Mouse (Mus musculus): ENCODE measurements around the gene Hoxa11.

The Hoxa11 gene

DNA sequence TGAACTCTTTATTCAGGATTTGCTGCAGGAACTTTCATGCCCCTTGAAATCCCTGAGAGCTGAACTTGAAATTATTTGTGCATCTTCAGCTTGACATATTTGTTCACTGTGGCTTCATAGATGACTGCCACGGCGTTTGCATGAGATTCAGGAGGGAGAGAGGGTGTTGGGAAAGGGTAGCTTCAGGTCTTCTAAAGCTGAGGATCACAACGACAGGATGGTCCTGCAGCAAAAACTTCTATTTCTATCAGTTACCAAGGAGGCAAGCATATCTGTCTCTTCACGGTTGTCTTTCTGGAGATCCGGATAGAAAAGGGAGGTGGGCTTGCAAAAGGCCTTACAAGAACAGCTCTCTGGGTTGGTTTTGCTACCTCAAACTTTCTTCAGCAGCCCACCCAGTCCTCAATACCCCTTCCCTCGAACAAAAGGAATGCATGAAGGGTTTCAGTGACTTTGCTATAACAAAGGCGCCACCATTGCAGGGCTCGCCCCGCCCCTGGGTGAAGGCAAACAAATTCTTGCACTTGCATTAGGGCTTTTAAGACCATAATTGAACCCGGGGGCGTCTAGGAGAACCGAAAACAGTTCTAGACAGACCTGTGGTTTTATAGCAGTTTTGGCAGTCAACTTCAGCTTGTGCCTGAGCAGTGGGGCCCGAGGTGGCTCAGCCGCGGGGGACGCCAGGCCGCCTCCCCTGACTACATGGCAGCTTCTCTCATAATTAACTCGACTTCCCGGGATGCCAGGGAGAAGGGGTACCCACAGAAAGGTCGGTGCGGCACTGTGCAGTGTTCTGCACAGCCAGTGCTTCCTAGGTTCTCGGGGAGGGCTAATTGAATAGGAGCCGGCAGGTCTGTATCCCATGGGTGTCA, 2.4 kb upstream of the Hoxa11 start:
- no peak for DNase-seq (ENCODE audit: low spot score)

DNA sequence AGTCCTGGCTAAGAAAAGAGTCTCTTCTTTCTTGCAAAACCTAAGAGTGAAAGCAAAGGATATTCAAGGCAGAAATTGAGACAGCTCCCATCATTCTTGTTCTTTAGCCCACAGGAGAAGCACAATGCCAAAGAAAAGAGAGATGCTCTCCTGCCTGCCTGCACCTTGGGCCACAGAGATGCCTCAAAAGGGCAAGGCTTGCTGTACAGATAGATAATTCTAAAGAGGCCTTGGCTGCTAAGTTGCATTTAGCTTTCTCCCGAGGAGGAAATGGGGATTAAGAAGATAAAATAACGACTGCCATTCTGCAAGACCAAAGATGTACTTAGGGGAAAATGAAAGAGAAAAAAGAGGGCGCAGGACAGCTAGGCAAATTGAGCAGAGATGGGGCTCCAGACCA, 1.3 kb upstream of the Hoxa11 start:
- no peak for DNase-seq (ENCODE audit: low spot score)

DNA sequence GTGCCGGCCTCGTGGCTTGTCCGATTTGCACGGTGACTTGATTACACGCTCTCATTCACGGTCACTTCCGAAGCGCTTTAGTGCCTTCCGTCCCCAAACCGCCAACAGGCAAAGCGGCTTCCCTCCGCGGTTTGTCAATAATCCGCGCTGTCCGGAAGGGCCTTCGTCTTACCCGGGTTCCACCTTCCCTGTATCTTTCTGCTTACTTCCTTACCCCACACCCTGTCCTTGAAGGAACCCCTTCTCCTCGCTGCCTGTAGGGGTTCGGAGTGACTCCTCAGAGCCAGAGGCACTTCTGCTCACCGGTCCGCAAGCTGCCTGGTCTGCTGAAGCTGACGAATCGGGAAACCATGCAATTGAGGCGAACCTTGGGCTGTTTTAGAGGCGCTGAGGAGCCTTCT, 793 bp upstream of the Hoxa11 start:
- DNase-seq (ENCODE audit: low spot score): no peak

DNA sequence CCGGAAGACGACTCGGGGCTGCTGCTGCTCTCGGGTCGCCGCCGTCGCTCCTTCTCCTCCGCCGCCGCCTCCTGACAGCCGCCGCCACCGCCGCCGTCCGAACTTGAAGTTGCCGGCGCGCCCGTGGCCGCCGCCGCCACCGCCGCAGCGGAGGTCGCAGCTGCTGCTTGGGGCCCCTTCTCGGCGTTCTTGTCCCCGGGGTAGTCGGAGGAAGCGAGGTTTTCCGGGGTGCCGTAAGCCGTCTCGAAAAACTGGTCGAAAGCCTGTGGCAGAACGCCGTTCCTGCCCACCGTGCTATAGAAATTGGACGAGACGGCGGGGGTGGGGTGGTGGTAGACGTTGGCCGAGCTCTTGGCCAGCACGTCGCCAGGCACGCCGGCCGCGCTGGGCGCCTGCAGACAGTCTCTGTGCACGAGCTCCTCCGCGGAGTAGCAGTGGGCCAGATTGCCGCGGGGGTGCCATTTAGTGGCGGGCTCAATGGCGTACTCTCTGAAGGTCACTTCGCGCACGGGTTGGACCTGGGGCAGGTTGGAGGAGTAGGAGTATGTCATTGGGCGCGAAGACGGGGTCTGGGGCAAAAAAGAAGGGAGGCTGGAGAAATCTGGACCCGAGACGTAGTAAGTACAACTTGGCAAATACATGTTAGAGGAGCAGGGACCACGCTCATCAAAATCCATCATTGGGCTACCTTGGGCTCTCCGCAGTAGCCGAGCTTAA, 412 bp downstream of the Hoxa11 start:
- no peak for DNase-seq (ENCODE audit: low spot score)

DNA sequence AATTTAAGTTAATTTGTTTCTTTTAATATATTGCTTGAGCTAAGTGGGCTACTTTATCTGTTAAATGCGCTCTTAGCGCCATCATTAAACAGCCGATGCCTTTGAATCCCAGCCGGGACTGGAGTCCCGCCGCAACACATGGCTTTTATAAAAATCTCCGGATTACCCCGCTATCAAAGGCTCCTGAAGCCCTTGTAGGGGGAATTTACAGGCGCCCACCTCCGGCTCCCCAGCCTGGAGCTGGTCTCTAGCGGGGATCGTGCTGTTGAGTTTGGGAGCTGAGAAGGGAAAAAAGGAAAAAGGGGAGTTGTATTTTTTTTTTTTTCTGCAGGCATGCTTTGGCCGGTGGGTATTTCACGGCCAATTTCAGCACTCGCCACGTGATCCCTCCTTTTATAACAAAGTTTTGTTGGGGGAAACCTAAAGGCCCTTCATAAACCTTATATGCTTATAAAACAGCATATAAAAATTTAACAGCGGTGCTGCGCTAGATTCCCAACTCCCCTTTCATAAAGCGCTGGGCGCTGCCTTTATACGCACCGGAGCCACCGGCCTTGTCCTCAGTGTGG, 1.1 kb downstream of the Hoxa11 start:
- DNase-seq (ENCODE audit: low spot score): no peak

DNA sequence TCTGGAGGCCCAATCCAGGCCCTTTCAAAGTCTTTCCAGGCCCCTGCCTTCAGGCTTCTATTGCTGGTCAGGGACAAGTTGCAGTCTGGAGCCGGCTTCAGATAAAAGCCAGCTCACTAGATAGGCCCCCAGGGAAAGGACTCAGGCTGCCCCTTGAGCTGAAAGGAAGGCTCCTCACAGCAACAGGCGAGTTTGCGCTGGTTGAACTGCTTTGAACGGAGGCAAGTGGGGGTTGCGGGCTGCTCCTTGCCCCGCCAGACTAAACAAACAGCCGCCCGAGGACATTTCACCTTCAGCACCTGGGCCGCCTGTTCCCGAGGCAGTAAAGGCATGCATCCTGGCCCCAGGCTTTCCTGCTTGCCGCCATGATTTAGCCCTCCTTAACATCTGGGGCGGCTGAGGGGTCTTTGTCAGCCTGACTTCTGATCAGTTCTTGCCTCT, 1.9 kb downstream of the Hoxa11 start:
- no peak for DNase-seq (ENCODE audit: low spot score)

DNA sequence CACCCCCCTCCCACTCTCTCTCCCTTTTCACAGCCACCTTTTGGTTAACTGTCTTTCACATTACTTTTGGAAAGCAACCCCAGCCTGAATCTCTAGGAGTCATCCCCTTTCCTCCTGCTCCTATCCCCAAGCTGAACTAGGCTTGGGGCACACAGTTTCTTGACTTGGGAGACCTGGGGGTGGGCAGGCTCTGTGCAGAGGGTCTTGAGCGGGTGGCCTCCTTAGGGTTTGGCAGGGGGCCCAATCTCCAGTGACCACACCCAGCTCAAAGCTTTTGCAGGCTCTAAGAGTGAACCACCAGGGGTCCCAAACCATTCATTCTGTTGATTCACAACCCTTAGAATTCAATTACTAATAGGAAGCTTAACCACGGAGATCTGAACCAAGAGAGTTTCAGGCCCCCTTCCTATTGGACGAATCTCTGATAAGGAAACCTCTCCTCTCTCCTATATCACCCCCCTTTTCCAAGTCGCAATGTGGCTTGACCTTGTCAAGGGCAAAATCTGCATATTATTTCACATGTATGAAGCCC, 2.7 kb downstream of the Hoxa11 start:
- no peak for DNase-seq (ENCODE audit: low spot score)

DNA sequence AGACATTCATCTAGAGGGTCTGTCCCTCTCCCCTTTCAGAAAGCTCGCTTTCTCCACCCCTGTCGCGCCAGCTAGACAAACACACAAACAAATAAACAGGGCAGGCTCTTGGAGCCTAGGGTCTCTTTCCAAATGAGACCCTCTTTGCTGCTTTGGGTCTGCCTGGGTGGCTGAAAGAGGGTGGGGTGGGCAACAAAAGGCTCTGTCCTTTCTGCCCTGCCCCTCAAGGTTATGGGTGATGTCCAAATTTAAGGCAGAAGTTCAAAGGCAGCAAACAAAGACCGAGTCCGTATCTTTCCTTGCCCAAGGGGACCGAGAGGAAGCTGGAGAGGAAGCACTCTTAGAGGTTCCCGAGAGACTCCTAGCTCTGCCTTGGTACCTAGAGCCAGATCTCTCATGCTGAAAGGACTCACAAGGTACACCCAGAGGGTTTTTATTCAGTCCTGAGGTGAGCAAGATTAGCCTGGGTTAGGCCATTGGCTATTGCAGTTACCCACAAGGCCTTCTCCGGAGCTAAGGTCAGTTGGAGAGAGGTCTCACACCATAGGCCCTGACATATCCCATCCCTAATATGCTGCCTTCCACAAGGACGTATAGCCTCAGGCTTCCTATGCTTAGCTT, 4.5 kb downstream of the Hoxa11 start:
- DNase-seq (ENCODE audit: low spot score): no peak

DNA sequence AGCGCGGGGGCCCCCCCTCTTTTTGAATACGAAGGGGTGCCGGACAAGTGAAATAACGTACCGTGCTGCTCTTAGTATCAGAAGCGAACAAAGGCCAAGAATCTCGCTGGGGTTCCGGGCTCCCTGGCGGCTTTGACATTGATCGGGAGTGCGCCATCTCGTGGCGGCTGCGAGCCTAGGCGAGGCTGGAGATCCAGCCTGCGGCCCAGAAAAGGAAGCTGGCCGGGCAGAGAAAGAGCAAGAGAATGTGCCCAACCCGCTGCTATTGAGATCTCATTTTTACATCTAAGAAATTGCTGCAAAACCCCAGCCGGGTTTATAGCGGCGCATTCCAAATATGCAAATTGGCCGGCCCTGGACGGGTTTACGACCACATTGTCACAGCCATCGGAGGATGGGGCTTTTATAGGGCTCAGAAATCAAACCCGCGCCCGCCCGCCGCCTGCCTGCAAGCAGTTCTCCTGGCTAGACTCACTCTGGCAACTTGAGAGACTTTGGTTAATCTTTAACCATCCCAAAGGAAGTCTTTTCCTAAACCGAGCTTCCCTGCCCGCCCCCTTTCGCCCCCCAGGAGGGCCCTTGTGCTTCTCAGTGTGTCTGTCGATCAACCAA, 5.1 kb downstream of the Hoxa11 start, which contains the start of gene Hoxa10:
Gene Hoxa10 (minus strand): TSS at position 466 of the 612 bp plus-strand sequence.
- peak; percentile 76 for DNase-seq (ENCODE audit: low spot score)

DNA sequence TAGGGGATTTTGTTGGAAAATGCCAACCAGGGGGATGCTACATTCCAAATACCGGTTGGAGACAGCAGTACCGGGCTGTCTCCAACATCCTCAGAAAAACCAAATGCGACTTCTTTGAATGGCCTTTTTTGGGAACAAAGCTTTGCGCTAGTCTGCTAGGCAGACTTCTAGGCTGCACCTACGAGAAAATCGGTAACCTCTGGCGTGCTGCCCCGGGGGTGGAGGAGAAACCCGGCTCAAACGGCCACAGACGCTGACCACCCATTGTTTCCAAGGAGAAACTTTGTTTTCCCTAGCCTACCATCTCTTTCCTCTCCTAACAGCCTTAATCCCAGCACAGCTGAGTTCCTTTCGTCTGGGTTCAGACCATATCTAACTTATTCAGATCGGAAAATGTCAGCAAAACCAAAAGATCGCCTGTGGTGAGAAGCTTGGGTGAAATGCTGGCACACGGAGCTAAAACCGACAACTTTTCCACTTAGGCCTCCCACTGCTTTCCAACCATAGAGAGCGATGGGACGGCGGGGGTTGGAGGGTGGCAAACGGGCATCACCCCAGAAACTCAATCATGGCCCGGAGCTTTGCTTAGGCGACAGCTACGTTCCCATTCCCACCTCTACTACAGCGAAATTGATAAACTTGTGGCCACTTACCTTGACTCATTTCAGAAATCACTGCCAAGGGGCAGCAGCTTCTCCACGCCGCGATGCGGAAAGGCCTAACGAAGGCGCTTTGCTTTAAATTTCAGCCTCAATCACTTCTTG, 5.8 kb downstream of the Hoxa11 start:
- DNase-seq (ENCODE audit: low spot score): no peak

DNA sequence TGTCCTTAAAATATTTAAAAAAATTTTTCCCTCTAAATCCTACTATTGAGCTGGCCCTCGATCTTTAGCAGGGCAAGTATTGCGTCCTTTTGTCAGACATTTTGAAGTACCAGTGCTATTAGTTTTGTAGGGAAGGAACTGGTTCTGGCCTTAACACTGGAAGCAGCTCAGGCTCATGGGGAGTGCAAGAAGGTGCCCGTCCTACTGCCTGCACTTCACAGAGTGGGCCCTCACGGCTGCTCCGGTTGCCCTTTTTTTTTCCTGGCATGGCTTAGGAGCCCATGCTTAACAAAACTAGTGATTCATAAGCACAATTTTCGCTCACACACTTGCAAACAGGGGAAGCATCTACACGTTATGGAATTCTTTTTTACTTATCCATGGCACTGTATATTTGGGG, 6.6 kb downstream of the Hoxa11 start:
- no peak for DNase-seq (ENCODE audit: low spot score)

DNA sequence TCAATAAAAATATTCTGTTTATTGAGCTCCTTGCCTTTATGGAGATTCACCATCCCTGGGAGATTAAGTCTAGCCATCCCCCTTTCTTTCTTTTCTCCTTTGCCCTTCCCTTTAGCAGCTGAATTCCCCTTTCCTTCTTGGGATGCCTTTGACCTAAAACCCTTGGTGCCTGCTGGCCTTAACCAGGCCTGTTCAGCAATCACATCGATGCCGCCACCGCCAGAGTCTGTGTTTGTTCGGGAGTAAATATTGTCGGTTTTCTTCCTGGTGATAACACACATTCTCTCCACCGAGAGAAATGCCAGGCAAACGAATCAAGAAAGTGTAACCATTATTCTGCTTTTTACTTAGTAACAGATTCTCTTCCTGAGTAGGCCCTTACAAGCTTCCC, 7.5 kb downstream of the Hoxa11 start:
- DNase-seq (ENCODE audit: low spot score): no peak

DNA sequence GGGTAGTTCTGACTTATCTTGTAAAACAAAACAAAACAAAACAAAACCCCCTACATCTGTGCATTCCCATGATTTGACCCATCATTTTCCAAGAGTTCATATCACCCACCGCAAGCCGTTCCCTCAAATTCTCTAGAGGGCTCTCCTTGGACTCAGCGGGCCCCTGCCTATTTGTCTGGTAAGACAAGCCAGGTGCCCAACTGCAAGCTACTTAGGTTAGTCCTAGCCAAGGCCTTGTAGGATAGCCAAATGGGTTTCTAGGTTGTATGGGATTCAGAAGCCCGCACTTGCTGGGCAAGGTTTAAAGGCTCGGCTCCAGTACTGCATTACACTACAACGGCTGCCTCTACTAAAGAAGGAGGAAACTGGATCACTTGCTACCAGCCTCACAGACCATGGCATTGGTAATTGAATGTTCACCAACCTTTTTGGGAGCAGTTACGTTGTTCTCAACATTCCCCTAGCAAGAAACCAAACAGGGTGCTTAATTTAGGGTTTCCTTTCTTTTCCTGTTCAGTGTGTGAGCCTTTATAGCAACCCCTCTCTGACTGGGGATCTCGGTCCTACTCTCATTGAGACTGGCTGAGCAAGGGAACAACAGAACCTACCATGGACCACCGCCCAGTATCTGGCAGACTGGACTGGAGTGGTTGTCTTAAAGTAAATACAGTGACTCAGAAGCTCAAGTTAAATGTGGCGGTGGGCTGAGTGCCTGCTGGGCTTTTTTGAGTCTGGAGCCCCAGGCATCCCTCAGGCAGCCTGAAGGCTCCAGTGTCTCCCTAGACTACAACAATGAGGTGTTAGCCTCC, 8.1 kb downstream of the Hoxa11 start:
- no peak for DNase-seq (ENCODE audit: low spot score)

DNA sequence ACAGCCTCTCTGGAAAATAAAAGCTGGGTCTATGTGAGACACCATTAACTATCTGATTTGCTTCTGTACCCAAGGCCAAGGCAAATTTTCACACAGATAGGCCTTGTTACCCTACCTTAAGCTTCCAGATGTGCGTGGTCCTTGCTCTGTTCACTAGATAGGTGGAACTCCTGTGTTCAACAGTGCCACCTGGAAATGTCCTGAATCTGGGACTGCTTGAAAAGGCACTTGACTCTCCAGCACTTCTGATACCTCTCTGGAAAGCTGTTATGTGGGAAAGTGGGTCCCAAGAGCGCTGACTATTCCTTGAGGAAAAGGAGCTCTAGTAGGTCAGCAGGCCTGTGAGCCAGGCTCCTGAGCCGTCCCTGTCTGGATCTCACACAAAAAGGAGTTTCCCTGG, 8.8 kb downstream of the Hoxa11 start:
- DNase-seq (ENCODE audit: low spot score): no peak

DNA sequence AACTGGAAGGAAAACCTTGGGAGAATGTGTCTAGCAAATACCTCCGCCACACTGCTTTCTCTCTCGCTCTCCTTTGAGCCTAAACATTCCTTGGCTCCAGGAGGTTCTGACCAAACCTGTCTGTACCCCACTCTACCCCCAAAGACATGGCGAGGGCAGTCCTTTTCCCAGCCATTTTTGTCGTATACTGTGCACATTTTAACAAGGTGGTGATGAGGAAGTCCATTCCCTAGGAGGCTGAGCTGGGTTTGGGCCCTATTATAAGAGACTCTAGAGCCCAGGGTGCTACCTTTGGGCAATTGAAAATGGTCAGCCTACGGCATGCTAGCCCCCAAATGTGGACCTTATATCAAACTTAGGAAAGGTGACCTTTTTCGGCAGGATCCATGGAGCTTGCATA, 9.7 kb downstream of the Hoxa11 start:
- DNase-seq (ENCODE audit: low spot score): no peak

DNA sequence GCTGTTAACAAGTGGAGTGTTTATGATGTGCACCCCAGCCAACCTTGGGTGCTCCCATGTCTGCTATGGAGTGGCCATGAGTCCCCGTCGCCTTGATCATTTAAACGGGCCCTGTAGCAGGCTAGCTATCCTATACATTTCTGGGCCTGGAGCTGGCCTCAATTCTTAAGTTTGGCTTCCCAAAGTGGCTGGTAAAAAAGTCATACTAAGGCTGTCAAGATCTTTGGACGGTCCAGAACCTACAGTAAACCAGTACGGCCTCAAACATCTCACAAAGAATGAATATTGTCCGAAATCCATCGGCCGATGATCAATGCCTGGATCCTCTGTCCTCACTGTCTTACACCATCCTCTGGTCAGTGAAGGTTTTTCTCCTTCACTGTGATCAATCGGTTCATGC, 10.3 kb downstream of the Hoxa11 start:
- no peak for DNase-seq (ENCODE audit: low spot score)

DNA sequence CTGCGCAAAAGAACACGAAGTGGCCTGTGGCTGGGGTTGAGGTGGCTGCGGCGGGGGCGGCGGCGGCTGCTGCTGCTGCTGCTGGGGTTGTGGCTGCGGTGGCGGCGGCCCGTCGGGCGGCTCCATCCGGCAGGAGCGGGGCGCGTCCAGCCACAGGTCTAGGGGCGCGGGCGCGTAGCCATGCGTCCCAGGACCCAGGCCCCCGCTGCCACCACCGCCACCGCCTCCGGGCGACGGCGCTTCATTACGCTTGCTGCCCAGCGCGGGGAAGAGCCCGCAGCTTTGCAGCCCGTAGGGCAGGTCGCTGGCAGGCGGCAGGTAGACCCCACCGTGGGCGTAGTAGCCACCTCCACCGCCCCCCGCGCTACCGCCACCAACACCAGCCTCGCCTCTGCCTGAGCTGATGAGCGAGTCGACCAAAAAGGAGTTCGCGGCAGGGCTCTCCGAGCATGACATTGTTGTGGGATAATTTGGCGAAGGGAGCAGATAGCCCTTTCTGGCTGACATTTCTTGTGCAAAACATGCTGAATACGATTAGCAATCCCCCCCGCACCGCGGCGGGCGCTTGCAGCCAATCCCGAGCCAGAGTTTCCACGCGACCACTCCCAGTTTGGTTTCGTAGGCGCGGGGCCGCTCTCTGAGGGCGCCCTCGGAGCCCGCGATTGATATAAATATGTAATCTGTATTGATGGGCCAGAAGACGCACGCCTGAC, 11.0 kb downstream of the Hoxa11 start:
- DNase-seq (ENCODE audit: low spot score): no peak

DNA sequence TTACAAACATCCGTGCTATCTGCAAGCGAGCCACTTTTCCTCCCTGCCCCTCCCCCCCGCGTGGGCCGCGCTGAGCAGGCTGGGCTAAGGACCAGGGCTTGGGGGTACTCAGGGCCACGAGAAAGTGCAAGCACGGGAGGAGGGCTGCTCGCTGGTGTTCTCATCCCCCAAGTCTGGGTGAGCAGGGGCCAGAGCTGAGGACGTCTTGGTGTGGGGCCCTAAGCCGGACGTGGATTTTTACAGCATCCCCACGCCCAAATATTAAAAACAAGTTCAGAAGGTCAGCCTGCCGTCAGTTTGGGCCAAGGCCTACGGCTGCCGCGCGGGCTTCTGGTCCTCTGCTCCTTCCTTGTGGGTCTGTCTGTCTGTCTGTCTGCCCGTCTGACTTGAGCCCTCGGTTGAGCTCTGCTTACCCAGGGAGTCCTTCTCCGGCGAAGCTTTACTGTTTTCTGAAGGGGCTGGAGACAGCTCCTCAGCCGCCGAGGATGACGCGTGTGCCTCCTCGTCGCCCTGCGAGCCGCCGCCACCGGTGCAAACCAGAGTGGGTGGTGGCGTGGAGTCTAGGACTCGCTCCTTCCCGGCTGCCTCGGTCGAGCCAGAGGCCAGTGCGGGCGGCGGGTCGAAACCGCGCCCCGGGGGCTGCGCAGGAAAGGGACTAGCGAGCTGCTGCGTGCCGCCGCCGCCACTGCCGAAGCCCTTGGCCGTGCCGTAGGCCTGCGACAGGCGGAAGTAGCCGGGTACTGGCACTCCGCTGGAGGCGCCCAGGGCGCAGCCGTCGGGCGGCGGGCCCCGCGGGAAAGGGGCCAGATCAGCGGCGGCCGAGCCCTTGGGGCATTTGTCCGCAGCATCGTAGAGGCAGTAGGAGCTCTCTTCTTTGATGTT, 11.8 kb downstream of the Hoxa11 start:
- DNase-seq (ENCODE audit: low spot score): no peak

Measured in T-cell, adult 2 months (primary cell).